21 mouse cellular contexts compared by ENCODE assay signal in the genomic region with DNA sequence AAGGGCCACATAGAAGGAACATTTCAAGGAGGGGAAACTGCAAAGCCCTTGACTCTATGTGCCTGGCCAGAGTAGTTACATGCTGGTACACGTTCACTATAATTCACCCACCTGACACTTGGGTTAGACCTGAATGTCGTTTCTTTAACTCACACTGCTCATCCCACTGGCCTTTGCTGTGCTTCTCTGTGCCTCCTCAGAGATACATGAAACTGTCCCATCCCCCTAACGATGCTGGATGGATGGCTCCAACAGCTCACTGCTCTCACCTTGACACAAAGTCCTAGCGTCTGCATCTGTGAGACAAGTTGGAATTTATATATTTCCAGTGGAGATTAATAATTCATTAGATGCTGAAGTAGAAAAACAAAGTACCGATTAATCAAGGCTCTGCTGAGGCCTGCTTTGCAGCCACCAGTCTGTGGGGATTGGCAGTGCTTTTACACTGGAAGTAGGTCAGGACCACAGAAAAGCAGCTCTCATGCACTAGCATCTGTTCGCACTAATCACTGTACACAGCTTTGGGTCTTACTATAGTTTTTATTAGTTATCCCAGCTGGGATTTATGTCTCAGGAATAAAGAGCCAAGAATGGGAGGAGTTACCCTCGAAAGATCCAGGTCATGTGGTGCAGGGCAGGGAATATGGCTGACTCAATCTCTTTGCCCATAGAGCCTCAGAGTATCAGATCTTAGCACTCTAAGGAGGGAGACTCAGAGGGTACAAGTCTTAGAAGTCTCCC.
DNase-seq lines count a peak whose midpoint lies in the region; ATAC-seq and TF ChIP-seq lines count a peak whose summit lies in the region.
"Had no signal": no experiment of that assay in that cellular context is flagged by ENCODE, and none has a peak within 500 bp of the region (broad histone marks: within the 10 kb centered on the region; RNA-seq: fewer than 3 reads in every experiment).

No protein-coding gene starts in this region.

- H3K36me3 ChIP-seq in kidney, postnatal 0 days (ENCODE audit: insufficient read depth, low read length): no peaks in the 10 kb centered on the region
- H3K36me3 ChIP-seq: embryonic facial prominence, embryonic 13.5 days; forebrain, embryonic 15.5 days; G1E; heart, embryonic 13.5 days; limb, embryonic 15.5 days; midbrain, embryonic 12.5 days had no signal

- no peak overlapping the region for H3K27ac ChIP-seq in kidney, postnatal 0 days
- H3K27ac ChIP-seq: embryonic facial prominence, embryonic 13.5 days; forebrain, embryonic 15.5 days; heart, embryonic 13.5 days; limb, embryonic 15.5 days; midbrain, embryonic 12.5 days had no signal

- no peak overlapping the region for H3K4me3 ChIP-seq in kidney, postnatal 0 days (replicated peaks; ENCODE audit: low read depth, low read length)
- H3K4me3 ChIP-seq: embryonic facial prominence, embryonic 13.5 days; forebrain, embryonic 15.5 days; heart, embryonic 13.5 days; limb, embryonic 15.5 days; midbrain, embryonic 12.5 days had no signal

- 59% methylated on average over 7 of the region's 7 CpGs for whole genome bisulfite sequencing in kidney, postnatal 0 days

- TF ChIP-seq CTCF in kidney, postnatal 0 days (IDR thresholded peaks at IDR 0.05; ENCODE audit: low read depth): no peak

- no peaks in the 10 kb centered on the region for H3K27me3 ChIP-seq in kidney, postnatal 0 days (ENCODE audit: insufficient read depth, low read length)
- H3K27me3 ChIP-seq: embryonic facial prominence, embryonic 13.5 days; forebrain, embryonic 15.5 days; heart, embryonic 13.5 days; limb, embryonic 15.5 days; midbrain, embryonic 12.5 days had no signal

- no peak overlapping the region for H3K4me2 ChIP-seq in kidney, postnatal 0 days (ENCODE audit: low read length)
- H3K4me2 ChIP-seq: embryonic facial prominence, embryonic 13.5 days; forebrain, embryonic 15.5 days; heart, embryonic 13.5 days; limb, embryonic 15.5 days; midbrain, embryonic 12.5 days had no signal

- no peak for DNase-seq in frontal cortex, postnatal 14 days (ENCODE audit: low spot score in 2 of 2)
- DNase-seq in kidney, postnatal 0 days (ENCODE audit: low spot score): peak; percentile 14
- no peak for DNase-seq in kidney, adult 9 months
- peak; percentile 46 for DNase-seq in brain, adult 2 months (ENCODE audit: low read depth, low spot score)
- peak; percentile 67 for DNase-seq in retina, embryonic 14.5 days (ENCODE audit: low spot score)
- no peak for DNase-seq in left cerebral cortex, adult 11 months (ENCODE audit: low spot score)
- DNase-seq: adrenal gland, postnatal 10 days; cerebellum, adult 11 months; cerebellum, postnatal 10 days; kidney, adult 18-20 months; right cerebral cortex, postnatal 4 days; thymus, postnatal 14 days had no signal

- no peaks in the 10 kb centered on the region for H3K4me1 ChIP-seq in kidney, postnatal 0 days (replicated peaks; ENCODE audit: insufficient read depth, low read length)
- H3K4me1 ChIP-seq: embryonic facial prominence, embryonic 13.5 days; forebrain, embryonic 15.5 days; heart, embryonic 13.5 days; limb, embryonic 15.5 days; midbrain, embryonic 12.5 days had no signal

- ATAC-seq in frontal cortex, adult (ENCODE audit: low TSS enrichment): peak; percentile 76
- no peak for ATAC-seq in kidney, postnatal 0 days (replicated peaks; ENCODE audit: low FRiP score, low read depth)
- ATAC-seq: activated CD4-positive, CD25-positive, alpha-beta regulatory T cell, adult 4 months; forebrain, embryonic 15.5 days; lung, postnatal 0 days had no signal

- no peaks in the 10 kb centered on the region for H3K9me3 ChIP-seq in kidney, postnatal 0 days (replicated peaks; ENCODE audit: low read length)
- H3K9me3 ChIP-seq: embryonic facial prominence, embryonic 13.5 days; forebrain, embryonic 15.5 days; G1E; heart, embryonic 13.5 days; limb, embryonic 15.5 days; midbrain, embryonic 12.5 days had no signal

- H3K9ac ChIP-seq in kidney, postnatal 0 days (ENCODE audit: low read depth, low read length): no peak overlapping the region
- H3K9ac ChIP-seq: embryonic facial prominence, embryonic 13.5 days; forebrain, embryonic 15.5 days; heart, embryonic 13.5 days; limb, embryonic 15.5 days; midbrain, embryonic 12.5 days had no signal

Comparison
In these comparisons a context has a peak if more than half of its experiments do, and no peak if none do; other contexts are left out.
1. DNase-seq: peak in kidney, postnatal 0 days (single experiment), brain, adult 2 months (single experiment) and retina, embryonic 14.5 days (single experiment); none in frontal cortex, postnatal 14 days (0 of 2), kidney, adult 9 months (single experiment) and left cerebral cortex, adult 11 months (single experiment).